ENCODE assay signal across 8 mouse cellular contexts in genomic region chr15:84364746-84365145, GRCm38 (mm10).
"Had no signal": no experiment of that assay in that cellular context is flagged by ENCODE, and none has a peak within 500 bp of the region (broad histone marks: within the 10 kb centered on the region; RNA-seq: fewer than 3 reads in every experiment).

No protein-coding gene starts in this region.

- DNase-seq: lung, adult 18-20 months; lung, embryonic 14.5 days; lung, postnatal 10 days; lung, postnatal 4 days; midbrain, embryonic 14.5 days; thymus, adult 2 months; thymus, postnatal 25 days; thymus, postnatal 4 days had no signal
